Mouse (Mus musculus): ENCODE measurements around the gene Trp63. TPM values are rescaled to one million over a fixed set of nuclear protein-coding genes. Genes with fewer than 3 reads are reported as not detected.

Gene Trp63
- polyA plus RNA-seq, 1 experiment, result 23.1 TPM

GRCm38 (mm10) chr16:25682533-25682932, 1.0 kb upstream of the Trp63 start:
- Histone ChIP-seq H3K36me3 (ENCODE audit: control insufficient read depth, insufficient read depth, low read length) (no peaks in the 10 kb centered on the region), H3K4me3 (ENCODE audit: control insufficient read depth, insufficient read depth, low read length) (no peak overlapping the region), H3K27me3 (ENCODE audit: control insufficient read depth, insufficient read depth, low read length) (no peaks in the 10 kb centered on the region), H3K4me1 (replicated peaks; ENCODE audit: control insufficient read depth, insufficient read depth, low read length) (no peaks in the 10 kb centered on the region), H3K27ac (ENCODE audit: control insufficient read depth, insufficient read depth, low read length) (no peak overlapping the region)
- TF ChIP-seq CTCF (IDR thresholded peaks at IDR 0.05; ENCODE audit: borderline replicate concordance, control insufficient read depth, extremely low read depth, insufficient read depth, low read length, poor library complexity) (no peak), POLR2A (IDR thresholded peaks at IDR 0.05; ENCODE audit: control insufficient read depth, extremely low read depth, insufficient read depth, low read length, poor library complexity) (no peak)
- WGBS, result 90% methylated on average over 4 of the region's 4 CpGs
- DNase-seq, result no peak

- Histone ChIP-seq H3K4me1 (replicated peaks; ENCODE audit: control insufficient read depth, insufficient read depth, low read length) (no peaks in the 10 kb centered on the region), H3K36me3 (ENCODE audit: control insufficient read depth, insufficient read depth, low read length) (no peaks in the 10 kb centered on the region), H3K27ac (ENCODE audit: control insufficient read depth, insufficient read depth, low read length) (no peak overlapping the region), H3K27me3 (ENCODE audit: control insufficient read depth, insufficient read depth, low read length) (no peaks in the 10 kb centered on the region), H3K4me3 (ENCODE audit: control insufficient read depth, insufficient read depth, low read length) (no peak overlapping the region)
- DNase-seq, result no peak
- 72% methylated on average over 2 of the region's 2 CpGs for WGBS
- TF ChIP-seq POLR2A (IDR thresholded peaks at IDR 0.05; ENCODE audit: control insufficient read depth, extremely low read depth, insufficient read depth, low read length, poor library complexity) (no peak), CTCF (IDR thresholded peaks at IDR 0.05; ENCODE audit: borderline replicate concordance, control insufficient read depth, extremely low read depth, insufficient read depth, low read length, poor library complexity) (no peak)
Observed at GRCm38 (mm10) chr16:25684572-25684971, 1.0 kb downstream of the Trp63 start.

GRCm38 (mm10) chr16:25690612-25691011, 7.0 kb downstream of the Trp63 start:
- WGBS, result 59% methylated on average over 5 of the region's 5 CpGs
- TF ChIP-seq POLR2A (IDR thresholded peaks at IDR 0.05; ENCODE audit: control insufficient read depth, extremely low read depth, insufficient read depth, low read length, poor library complexity) (no peak), CTCF (IDR thresholded peaks at IDR 0.05; ENCODE audit: borderline replicate concordance, control insufficient read depth, extremely low read depth, insufficient read depth, low read length, poor library complexity) (no peak)

GRCm38 (mm10) chr16:25701252-25701651, 17.7 kb downstream of the Trp63 start:
- TF ChIP-seq CTCF (IDR thresholded peaks at IDR 0.05; ENCODE audit: borderline replicate concordance, control insufficient read depth, extremely low read depth, insufficient read depth, low read length, poor library complexity) (no peak), POLR2A (IDR thresholded peaks at IDR 0.05; ENCODE audit: control insufficient read depth, extremely low read depth, insufficient read depth, low read length, poor library complexity) (no peak)
- H3K36me3 ChIP-seq (ENCODE audit: control insufficient read depth, insufficient read depth, low read length), result no peaks in the 10 kb centered on the region
- H3K4me3 ChIP-seq (ENCODE audit: control insufficient read depth, insufficient read depth, low read length), result no peak overlapping the region
- DNase-seq, result no peak
- WGBS, result 94% methylated on average over 2 of the region's 2 CpGs
- no peaks in the 10 kb centered on the region for H3K27me3 ChIP-seq (ENCODE audit: control insufficient read depth, insufficient read depth, low read length)
- no peak overlapping the region for H3K27ac ChIP-seq (ENCODE audit: control insufficient read depth, insufficient read depth, low read length)
- H3K4me1 ChIP-seq (replicated peaks; ENCODE audit: control insufficient read depth, insufficient read depth, low read length), result no peaks in the 10 kb centered on the region

More at GRCm38 (mm10) chr16:25690612-25691011, 7.0 kb downstream of the Trp63 start:
- Histone ChIP-seq H3K36me3 (ENCODE audit: control insufficient read depth, insufficient read depth, low read length) (no peaks in the 10 kb centered on the region), H3K27ac (ENCODE audit: control insufficient read depth, insufficient read depth, low read length) (no peak overlapping the region), H3K27me3 (ENCODE audit: control insufficient read depth, insufficient read depth, low read length) (no peaks in the 10 kb centered on the region), H3K4me3 (ENCODE audit: control insufficient read depth, insufficient read depth, low read length) (no peak overlapping the region), H3K4me1 (replicated peaks; ENCODE audit: control insufficient read depth, insufficient read depth, low read length) (no peaks in the 10 kb centered on the region)
- DNase-seq, result no peak

GRCm38 (mm10) chr16:25706260-25706659, 22.7 kb downstream of the Trp63 start:
- no peak overlapping the region for H3K27ac ChIP-seq (ENCODE audit: control insufficient read depth, insufficient read depth, low read length)
- no peaks in the 10 kb centered on the region for H3K27me3 ChIP-seq (ENCODE audit: control insufficient read depth, insufficient read depth, low read length)
- no peak overlapping the region for H3K4me3 ChIP-seq (ENCODE audit: control insufficient read depth, insufficient read depth, low read length)
- no peaks in the 10 kb centered on the region for H3K36me3 ChIP-seq (ENCODE audit: control insufficient read depth, insufficient read depth, low read length)
- no peak for TF ChIP-seq POLR2A (IDR thresholded peaks at IDR 0.05; ENCODE audit: control insufficient read depth, extremely low read depth, insufficient read depth, low read length, poor library complexity)
- TF ChIP-seq CTCF (IDR thresholded peaks at IDR 0.05; ENCODE audit: borderline replicate concordance, control insufficient read depth, extremely low read depth, insufficient read depth, low read length, poor library complexity), result no peak
- no peaks in the 10 kb centered on the region for H3K4me1 ChIP-seq (replicated peaks; ENCODE audit: control insufficient read depth, insufficient read depth, low read length)
- no peak for DNase-seq

GRCm38 (mm10) chr16:25715790-25716189, 32.2 kb downstream of the Trp63 start:
- DNase-seq, result no peak
- TF ChIP-seq POLR2A (IDR thresholded peaks at IDR 0.05; ENCODE audit: control insufficient read depth, extremely low read depth, insufficient read depth, low read length, poor library complexity) (no peak), CTCF (IDR thresholded peaks at IDR 0.05; ENCODE audit: borderline replicate concordance, control insufficient read depth, extremely low read depth, insufficient read depth, low read length, poor library complexity) (no peak)
- no peak overlapping the region for H3K27ac ChIP-seq (ENCODE audit: control insufficient read depth, insufficient read depth, low read length)
- H3K4me1 ChIP-seq (replicated peaks; ENCODE audit: control insufficient read depth, insufficient read depth, low read length), result no peaks in the 10 kb centered on the region
- no peaks in the 10 kb centered on the region for H3K36me3 ChIP-seq (ENCODE audit: control insufficient read depth, insufficient read depth, low read length)
- WGBS, result 93% methylated on average over 3 of the region's 3 CpGs
- no peaks in the 10 kb centered on the region for H3K27me3 ChIP-seq (ENCODE audit: control insufficient read depth, insufficient read depth, low read length)
- H3K4me3 ChIP-seq (ENCODE audit: control insufficient read depth, insufficient read depth, low read length), result no peak overlapping the region

- no peak for DNase-seq
- Histone ChIP-seq H3K36me3 (ENCODE audit: control insufficient read depth, insufficient read depth, low read length) (no peaks in the 10 kb centered on the region), H3K4me3 (ENCODE audit: control insufficient read depth, insufficient read depth, low read length) (no peak overlapping the region), H3K27me3 (ENCODE audit: control insufficient read depth, insufficient read depth, low read length) (no peaks in the 10 kb centered on the region), H3K27ac (ENCODE audit: control insufficient read depth, insufficient read depth, low read length) (no peak overlapping the region), H3K4me1 (replicated peaks; ENCODE audit: control insufficient read depth, insufficient read depth, low read length) (no peaks in the 10 kb centered on the region)
- 65% methylated on average over 5 of the region's 5 CpGs for WGBS
- TF ChIP-seq CTCF (IDR thresholded peaks at IDR 0.05; ENCODE audit: borderline replicate concordance, control insufficient read depth, extremely low read depth, insufficient read depth, low read length, poor library complexity), result no peak
- TF ChIP-seq POLR2A (IDR thresholded peaks at IDR 0.05; ENCODE audit: control insufficient read depth, extremely low read depth, insufficient read depth, low read length, poor library complexity), result no peak
Observed at GRCm38 (mm10) chr16:25723131-25723530, 39.6 kb downstream of the Trp63 start.

Measured in thymus, adult 2 months (tissue).